Mouse (Mus musculus): Measurements from ENCODE around the gene Siglech. TPM values are rescaled to one million over a fixed set of nuclear protein-coding genes. Genes with fewer than 3 reads are reported as not detected.
A peak's percentile ranks its signal among the peaks of the same experiment; 100 is the strongest.
"Not testable (repeated sequence)": the region's sequence is repeated elsewhere in the genome, so short reads cannot be mapped to it uniquely, and the experiment has no call there.

The Siglech gene
- 10 to 100 TPM; 15.1 to 15.7 TPM for total RNA-seq (2021)

GRCm38 (mm10) chr7:55767926-55768325 is at the start of gene Siglech:
TSS of gene Siglech (plus strand) at chr7:55768178.
- intact Hi-C loops (cut with DNase I), result no loop called here
- DNase-seq (ENCODE audit: low spot score in 2 of 2), result peak in 1 of 2 experiments; percentile 11

GRCm38 (mm10) chr7:55722673-55723072 is 45.3 kb upstream of the Siglech start:
- intact Hi-C loops (cut with DNase I), result loop anchor here (2.0 kb wide), 1 partner anchor 16 kb away; no protein-coding TSS in a partner anchor
- DNase-seq (ENCODE audit: low spot score in 2 of 2), result no peak

- intact Hi-C loops (cut with DNase I), result no loop called here
- no peak for DNase-seq (ENCODE audit: low spot score in 2 of 2)
Observed at GRCm38 (mm10) chr7:55728903-55729302, 39.1 kb upstream of the Siglech start.

- no peak for DNase-seq (ENCODE audit: low spot score in 2 of 2)
- intact Hi-C loops (cut with DNase I), result loop anchor here (10.0 kb wide), 2 partner anchors 550 to 1000 kb away; no protein-coding TSS in a partner anchor
Observed at GRCm38 (mm10) chr7:55734483-55734882, 33.5 kb upstream of the Siglech start.

GRCm38 (mm10) chr7:55737125-55737912 is 30.7 kb upstream of the Siglech start:
- intact Hi-C loops (cut with DNase I), result loop anchor here (2.0 to 10.0 kb wide), 3 partner anchors 553 to 1003 kb away; no protein-coding TSS in a partner anchor
- peak; percentile 82 to 84 for DNase-seq (ENCODE audit: low spot score in 2 of 2)

- intact Hi-C loops (cut with DNase I), result no loop called here
- no peak for DNase-seq (ENCODE audit: low spot score in 2 of 2)
Observed at GRCm38 (mm10) chr7:55743614-55744267, 24.2 kb upstream of the Siglech start.

- peak; percentile 64 to 87 for DNase-seq (ENCODE audit: low spot score in 2 of 2)
- intact Hi-C loops (cut with DNase I), result no loop called here
Observed at GRCm38 (mm10) chr7:55744566-55745220, 23.3 kb upstream of the Siglech start.

- intact Hi-C loops (cut with DNase I), result no loop called here
- no peak for DNase-seq (ENCODE audit: low spot score in 2 of 2)
Observed at GRCm38 (mm10) chr7:55750841-55751240, 17.1 kb upstream of the Siglech start.

- intact Hi-C loops (cut with DNase I), result no loop called here
- DNase-seq (ENCODE audit: low spot score in 2 of 2), result peak in 1 of 2 experiments; percentile 39
Observed at GRCm38 (mm10) chr7:55759346-55759745, 8.6 kb upstream of the Siglech start.

GRCm38 (mm10) chr7:55780011-55780410 is 12.0 kb downstream of the Siglech start:
- intact Hi-C loops (cut with DNase I), result no loop called here
- no peak for DNase-seq (ENCODE audit: low spot score in 2 of 2)

- intact Hi-C loops (cut with DNase I), result no loop called here
- DNase-seq (ENCODE audit: low spot score in 2 of 2), result no peak
Observed at GRCm38 (mm10) chr7:55782493-55782892, 14.5 kb downstream of the Siglech start.

- peak in 1 of 2 experiments; percentile 44 for DNase-seq (ENCODE audit: low spot score in 2 of 2)
- intact Hi-C loops (cut with DNase I), result no loop called here
Observed at GRCm38 (mm10) chr7:55784580-55784979, 16.6 kb downstream of the Siglech start.

- DNase-seq (ENCODE audit: low spot score in 2 of 2); intact Hi-C loops (cut with DNase I): not testable (repeated sequence)
Observed at GRCm38 (mm10) chr7:55790586-55790985, 22.6 kb downstream of the Siglech start.

GRCm38 (mm10) chr7:55792280-55792679 is 24.3 kb downstream of the Siglech start:
- intact Hi-C loops (cut with DNase I), result no loop called here
- peak; percentile 17 to 74 for DNase-seq (ENCODE audit: low spot score in 2 of 2)

- DNase-seq (ENCODE audit: low spot score in 2 of 2), result peak; percentile 6 to 8
- intact Hi-C loops (cut with DNase I), result no loop called here
Observed at GRCm38 (mm10) chr7:55793236-55793951, 25.4 kb downstream of the Siglech start.

GRCm38 (mm10) chr7:55793952-55794603 is 26.1 kb downstream of the Siglech start, which contains the start of gene Tubgcp5:
TSS of gene Tubgcp5 (plus strand) at chr7:55794154.
- DNase-seq (ENCODE audit: low spot score in 2 of 2), result peak; percentile 97 to 99
- intact Hi-C loops (cut with DNase I), result no loop called here

- DNase-seq (ENCODE audit: low spot score in 2 of 2), result no peak
- intact Hi-C loops (cut with DNase I), result no loop called here
Observed at GRCm38 (mm10) chr7:55799981-55800380, 32.0 kb downstream of the Siglech start.

GRCm38 (mm10) chr7:55809967-55810366 is 42.0 kb downstream of the Siglech start:
- intact Hi-C loops (cut with DNase I), result no loop called here
- DNase-seq (ENCODE audit: low spot score in 2 of 2), result no peak

- intact Hi-C loops (cut with DNase I), result no loop called here
- DNase-seq (ENCODE audit: low spot score in 2 of 2), result no peak
Observed at GRCm38 (mm10) chr7:55824468-55824867, 56.5 kb downstream of the Siglech start.

Data from left cerebral cortex, postnatal 25 days (tissue).